In genomic region chr12:112947307-112947706, GRCm38 (mm10) we compare ENCODE assay signal across 9 mouse cellular contexts. TPM values are rescaled to one million over a fixed set of nuclear protein-coding genes. Genes with fewer than 3 reads are reported as not detected.
DNase-seq lines count a peak whose midpoint lies in the region; ATAC-seq and TF ChIP-seq lines count a peak whose summit lies in the region.
"Had no signal": no experiment of that assay in that cellular context is flagged by ENCODE, and none has a peak within 500 bp of the region (broad histone marks: within the 10 kb centered on the region; RNA-seq: fewer than 3 reads in every experiment).

No protein-coding gene starts in this region.

- intact Hi-C loops in left cerebral cortex, postnatal 25 days (cut with DNase I), result no loop called here

- no peak overlapping the region for H3K9ac ChIP-seq in heart, embryonic 15.5 days
- H3K9ac ChIP-seq in liver, postnatal 0 days (replicated peaks), result no peak overlapping the region
- H3K9ac ChIP-seq: midbrain, embryonic 12.5 days had no signal

- ATAC-seq in heart, embryonic 15.5 days (replicated peaks; ENCODE audit: insufficient number of reproducible peaks, insufficient read depth, low FRiP score, low read depth), result no peak
- ATAC-seq in liver, postnatal 0 days, result no peak
- ATAC-seq in activated CD4-positive, CD25-positive, alpha-beta regulatory T cell, adult 4 months, result no peak

- peaks cover 20% of the 10 kb centered on the region; the same call in 1 of the 2 replicates for H3K27me3 ChIP-seq in heart, embryonic 15.5 days
- H3K27me3 ChIP-seq in liver, postnatal 0 days (ENCODE audit: insufficient read depth, low read length), result peaks cover 30% of the 10 kb centered on the region

- no peak overlapping the region for H3K4me3 ChIP-seq in heart, embryonic 15.5 days
- H3K4me3 ChIP-seq in liver, postnatal 0 days (ENCODE audit: low read depth, low read length), result no peak overlapping the region
- H3K4me3 ChIP-seq: midbrain, embryonic 12.5 days had no signal

- H3K4me1 ChIP-seq in heart, embryonic 15.5 days (replicated peaks), result peaks cover 35% of the 10 kb centered on the region
- peaks cover 16% of the 10 kb centered on the region for H3K4me1 ChIP-seq in liver, postnatal 0 days (ENCODE audit: insufficient read depth)

- no peak for DNase-seq in heart, adult 18-20 months
- DNase-seq in CD4-positive helper T cell, adult 2 months (ENCODE audit: low read depth, low spot score), result peak; percentile 67
- peak; percentile 72 for DNase-seq in ZHBTc4 (ENCODE audit: low read depth, low spot score)
- DNase-seq in liver, postnatal 0 days, result peak; percentile 50
- no peak for DNase-seq in left cerebral cortex, postnatal 25 days (ENCODE audit: low spot score in 2 of 2)
- no peak for DNase-seq in layer of hippocampus, adult 9-11 months

- H3K4me2 ChIP-seq in heart, embryonic 15.5 days, result no peak overlapping the region
- H3K4me2 ChIP-seq in liver, postnatal 0 days (ENCODE audit: low read depth, low read length), result no peak overlapping the region
- H3K4me2 ChIP-seq: midbrain, embryonic 12.5 days had no signal

- TF ChIP-seq CTCF in liver, postnatal 0 days (IDR thresholded peaks at IDR 0.05; ENCODE audit: low read depth), result peak; percentile 60

- H3K27ac ChIP-seq in heart, embryonic 15.5 days, result peak overlapping the region; percentile 72
- H3K27ac ChIP-seq in liver, postnatal 0 days (ENCODE audit: low read depth), result no peak overlapping the region
- H3K27ac ChIP-seq: midbrain, embryonic 12.5 days had no signal

- no peaks in the 10 kb centered on the region for H3K36me3 ChIP-seq in heart, embryonic 15.5 days
- no peaks in the 10 kb centered on the region for H3K36me3 ChIP-seq in liver, postnatal 0 days (replicated peaks; ENCODE audit: insufficient read depth, low read length)
- H3K36me3 ChIP-seq: midbrain, embryonic 12.5 days had no signal

- no peaks in the 10 kb centered on the region for H3K9me3 ChIP-seq in heart, embryonic 15.5 days (replicated peaks)
- H3K9me3 ChIP-seq in liver, postnatal 0 days (ENCODE audit: low read length), result no peaks in the 10 kb centered on the region
- H3K9me3 ChIP-seq: midbrain, embryonic 12.5 days had no signal

- no peak for TF ChIP-seq EP300 in liver, postnatal 0 days (IDR thresholded peaks at IDR 0.05; ENCODE audit: low read depth)

- 28% methylated on average over 4 of the region's 4 CpGs for WGBS in heart, embryonic 15.5 days
- WGBS in liver, postnatal 0 days (ENCODE audit: insufficient replicate concordance), result 25% methylated on average over 4 of the region's 4 CpGs

RNA-seq across cellular contexts. Expression of gene Nudt14, which starts 5.4 kb away (rescaled TPM):
- polyA plus RNA-seq in heart, embryonic 15.5 days (2015; fragmentation: Nextera tagmentation; extraction: Ambion mirVana), result 32.1 and 48.3 TPM in 2 replicates
- total RNA-seq in heart, adult 18-20 months (2021), result 1 to 10 TPM; 8.2 to 9.2 TPM
- polyA plus RNA-seq in liver, postnatal 0 days (2015; fragmentation: Nextera tagmentation; extraction: Ambion mirVana), result 30.0 and 30.6 TPM in 2 replicates
- polyA plus RNA-seq in activated CD4-positive, CD25-positive, alpha-beta regulatory T cell, adult 4 months (2017; shearing (Covaris generic)), result 10 to 100 TPM; 39.0 to 46.2 TPM
- total RNA-seq in left cerebral cortex, postnatal 25 days (2021), result 10 to 100 TPM; 10.8 to 11.5 TPM

RNA-seq across cellular contexts. Expression of gene Jag2, which starts 17.7 kb away (rescaled TPM):
- polyA plus RNA-seq in heart, embryonic 15.5 days (2015; fragmentation: Nextera tagmentation; extraction: Ambion mirVana), result 3.7 and 6.6 TPM in 2 replicates
- 10 to 100 TPM; 31.5 to 38.6 TPM for total RNA-seq in heart, adult 18-20 months (2021)
- polyA plus RNA-seq in liver, postnatal 0 days (2015; fragmentation: Nextera tagmentation; extraction: Ambion mirVana), result 0.14 and 0.22 TPM in 2 replicates
- polyA plus RNA-seq in activated CD4-positive, CD25-positive, alpha-beta regulatory T cell, adult 4 months (2017; shearing (Covaris generic)), result under 1 TPM in 1 of 2 experiments, not detected in 1; 0.74 TPM
- 10 to 100 TPM; 50.1 to 55.1 TPM for total RNA-seq in left cerebral cortex, postnatal 25 days (2021)

RNA-seq across cellular contexts. Expression of gene Btbd6, which starts 29.0 kb away (rescaled TPM):
- polyA plus RNA-seq in heart, embryonic 15.5 days (2015; fragmentation: Nextera tagmentation; extraction: Ambion mirVana), result 19.4 and 23.5 TPM in 2 replicates
- total RNA-seq in heart, adult 18-20 months (2021), result 10 to 100 TPM; 24.3 to 27.6 TPM
- polyA plus RNA-seq in liver, postnatal 0 days (2015; fragmentation: Nextera tagmentation; extraction: Ambion mirVana), result 4.1 and 4.7 TPM in 2 replicates
- 1 to 10 TPM; 8.3 to 8.9 TPM for polyA plus RNA-seq in activated CD4-positive, CD25-positive, alpha-beta regulatory T cell, adult 4 months (2017; shearing (Covaris generic))
- total RNA-seq in left cerebral cortex, postnatal 25 days (2021), result 10 to 100 TPM; 55.9 to 60.9 TPM

RNA-seq across cellular contexts. Expression of gene Brf1, which starts 53.2 kb away (rescaled TPM):
- polyA plus RNA-seq in heart, embryonic 15.5 days (2015; fragmentation: Nextera tagmentation; extraction: Ambion mirVana), result 30.2 and 47.2 TPM in 2 replicates
- 10 to 100 TPM; 21.4 to 26.4 TPM for total RNA-seq in heart, adult 18-20 months (2021)
- 17.0 and 18.4 TPM in 2 replicates for polyA plus RNA-seq in liver, postnatal 0 days (2015; fragmentation: Nextera tagmentation; extraction: Ambion mirVana)
- 10 to 100 TPM; 24.7 to 25.0 TPM for polyA plus RNA-seq in activated CD4-positive, CD25-positive, alpha-beta regulatory T cell, adult 4 months (2017; shearing (Covaris generic))
- 10 to 100 TPM; 45.0 to 50.4 TPM for total RNA-seq in left cerebral cortex, postnatal 25 days (2021)

Comparison
In these comparisons a context has a peak if more than half of its experiments do, and no peak if none do; other contexts are left out.
1. DNase-seq: peak in CD4-positive helper T cell, adult 2 months (single experiment), ZHBTc4 (single experiment) and liver, postnatal 0 days (single experiment); none in heart, adult 18-20 months (0 of 2), left cerebral cortex, postnatal 25 days (0 of 2) and layer of hippocampus, adult 9-11 months (single experiment).